Mouse (Mus musculus) hindbrain, postnatal 0 days (tissue): ENCODE measurements around the gene C1qtnf5. TPM values are rescaled to one million over a fixed set of nuclear protein-coding genes. Genes with fewer than 3 reads are reported as not detected.
A peak's percentile ranks its signal among the peaks of the same experiment; 100 is the strongest.

Experiments used
- ATAC-seq: fragments of 200-750 bp; cut with Nextera tagmentation; 2 replicates; pipeline ENCODE4 v1.8.0; 2017; ENCODE audit warnings: mild to moderate bottlenecking, moderate TSS enrichment, moderate library complexity
- DNase-seq: peaks from one replicate; pipeline ENCODE4 v3.0.0-alpha.2; 2015; ENCODE audit warnings: low spot score
- H3K27ac ChIP-seq: fragments of 300-500 bp; sonication (generic); 2 replicates; pipeline ENCODE4 v1.5.1; 2014; ENCODE audit warnings: mild to moderate bottlenecking
- H3K27me3 ChIP-seq: fragments of 300-500 bp; sonication (generic); 2 replicates; pipeline ENCODE4 v1.6.1; 2014; ENCODE audit warnings: low read length, mixed read lengths; ENCODE audit not compliant: insufficient read depth
- H3K36me3 ChIP-seq: fragments of 300-500 bp; sonication (generic); 2 replicates; pipeline ENCODE4 v1.6.1; 2014; ENCODE audit warnings: low read length, mixed read lengths; ENCODE audit not compliant: insufficient read depth
- H3K4me1 ChIP-seq: fragments of 300-500 bp; sonication (generic); 2 replicates; pipeline ENCODE4 v1.6.1; 2014; ENCODE audit warnings: antibody characterized with exemption, low read length, mixed read lengths; ENCODE audit not compliant: insufficient read depth
- H3K4me2 ChIP-seq: fragments of 300-500 bp; sonication (generic); 2 replicates; pipeline ENCODE4 v1.6.1; 2014; ENCODE audit warnings: low read depth, mild to moderate bottlenecking, low read length, moderate library complexity, mixed read lengths
- H3K4me3 ChIP-seq: fragments of 300-500 bp; sonication (generic); 2 replicates; pipeline ENCODE4 v1.5.1; 2014; ENCODE audit warnings: low read length
- H3K9ac ChIP-seq: fragments of 300-500 bp; sonication (generic); replicated peaks from 2 replicates; pipeline ENCODE4 v1.6.1; 2014; ENCODE audit warnings: mild to moderate bottlenecking, low read length, moderate library complexity, mixed read lengths
- H3K9me3 ChIP-seq: fragments of 300-500 bp; sonication (generic); 2 replicates; pipeline ENCODE4 v1.6.1; 2016; ENCODE audit warnings: low read length, mixed read lengths
- CTCF ChIP-seq: IDR thresholded peaks from 2 replicates; pipeline ENCODE4 v1.5.1; 2016; ENCODE audit warnings: antibody characterized with exemption, control low read depth, low read depth
- WGBS: fragments of 180-500 bp; shearing (Covaris S2); extraction: QIAGEN DNeasy Blood & Tissue Kit; methylation state at CpG from one replicate; pipeline ENCODE4 v1.1.7; 2014; 5-methylcytosine and 5-hydroxymethylcytosine counted together
- polyA plus RNA-seq: library from polyadenylated mRNA; unstranded; fragments of >200 nt; fragmentation: Nextera tagmentation; extraction: Ambion mirVana; gene quantifications from 2 replicates; pipeline ENCODE4 v1.2.1, GENCODE M21; 2015
- total RNA-seq: library from RNA; depleted of rRNA; stranded (reverse); fragments of >200 nt; gene quantifications from 2 replicates; pipeline ENCODE4 v1.2.3, GENCODE M21; 2014

The C1qtnf5 gene
- total and polyA plus RNA-seq, 2 experiments from 2014 or later, result 12.3 to 39.5 TPM

DNA sequence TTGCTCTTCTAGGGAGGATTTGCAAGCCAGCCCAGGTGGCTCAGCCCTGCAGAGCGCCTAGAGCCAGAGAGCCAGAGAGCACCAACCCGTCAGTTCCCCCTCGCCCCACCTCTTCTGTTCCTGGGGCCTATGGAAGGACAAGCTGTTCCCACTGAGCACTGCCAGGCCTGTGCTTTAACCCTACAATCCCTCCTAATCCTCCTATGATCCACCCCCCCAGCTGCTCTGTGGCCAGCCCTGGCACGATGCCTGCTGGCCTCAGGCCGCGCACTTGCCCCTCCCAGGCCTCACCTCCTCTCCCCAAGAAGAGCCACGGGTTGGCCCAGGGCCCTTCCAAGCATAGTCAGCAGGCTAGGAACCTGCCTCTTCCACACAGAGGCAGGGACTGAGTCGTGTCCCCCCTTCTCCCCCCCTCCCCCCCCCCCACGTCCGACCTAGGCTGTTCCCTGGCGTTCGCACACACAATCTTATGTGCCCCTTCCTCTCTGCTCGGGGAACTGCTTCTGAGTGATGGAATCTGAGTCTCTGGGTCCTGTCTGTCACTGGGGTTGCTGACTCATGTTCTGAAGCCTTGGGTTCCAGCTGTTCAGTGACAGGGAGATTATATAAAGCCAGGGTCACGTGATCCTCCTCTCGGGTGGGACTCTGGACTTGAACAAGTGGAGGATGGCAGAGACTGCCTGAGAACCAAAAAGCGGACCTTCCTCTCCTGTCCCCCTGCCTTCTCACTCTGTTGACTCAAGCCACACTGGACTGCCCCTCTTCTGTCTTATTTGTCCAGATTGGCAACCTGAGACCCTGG is 27.9 kb upstream of the C1qtnf5 start:
- H3K9me3 ChIP-seq, result no peaks in the 10 kb centered on the region
- no peak overlapping the region; the same call in 1 of the 2 replicates for H3K4me2 ChIP-seq
- no peaks in the 10 kb centered on the region for H3K36me3 ChIP-seq
- ATAC-seq, result peak; percentile 91
- H3K27me3 ChIP-seq, result peaks cover 7% of the 10 kb centered on the region; the same call in 1 of the 2 replicates
- WGBS, result 31% methylated on average over 15 of the region's 16 CpGs
- no peak overlapping the region for H3K4me3 ChIP-seq
- peaks cover 4% of the 10 kb centered on the region; the same call in 1 of the 2 replicates for H3K4me1 ChIP-seq
- no peak for TF ChIP-seq CTCF
- peak; percentile 85 for DNase-seq
- peak overlapping the region; percentile 46; the same call in 1 of the 2 replicates for H3K27ac ChIP-seq
- H3K9ac ChIP-seq, result no peak overlapping the region

DNA sequence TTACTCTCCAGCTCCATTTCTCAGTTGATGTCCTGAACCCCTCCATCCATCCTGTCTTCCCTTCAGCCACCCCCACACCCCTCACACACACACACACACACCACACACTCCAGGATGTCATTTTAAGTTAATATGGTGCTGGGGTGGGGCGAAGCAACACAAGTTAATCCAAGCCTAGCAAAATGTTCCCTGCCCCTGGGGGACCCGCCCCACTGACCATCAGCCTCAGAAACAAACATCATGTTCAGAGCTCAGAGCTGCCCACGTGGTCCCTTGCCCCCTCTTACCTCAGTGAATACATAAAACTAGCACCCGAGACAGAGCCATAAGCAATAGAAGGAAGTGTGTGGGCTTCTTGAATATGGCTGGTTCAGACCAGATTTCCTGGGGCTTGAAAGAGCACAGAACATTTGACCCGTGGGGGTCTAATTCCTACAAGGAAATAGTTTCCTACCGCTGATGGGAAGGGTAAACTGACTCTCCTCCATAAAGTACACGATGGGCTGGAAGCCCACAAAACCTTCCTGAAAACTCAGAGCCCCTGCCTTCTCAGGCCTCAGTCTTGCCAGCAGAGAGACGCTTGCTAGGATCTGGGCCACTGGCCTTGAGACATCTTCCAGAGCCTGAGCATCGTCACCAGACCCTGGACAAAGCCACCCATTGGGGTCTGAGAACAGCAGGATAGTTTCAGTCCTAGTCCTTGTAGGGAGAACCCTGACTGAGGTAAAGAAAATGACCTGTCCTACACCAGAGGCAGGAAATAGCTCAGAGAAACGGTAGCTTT is 26.9 kb upstream of the C1qtnf5 start:
- no peak overlapping the region for H3K4me3 ChIP-seq
- peaks cover 12% of the 10 kb centered on the region; the same call in 1 of the 2 replicates for H3K4me1 ChIP-seq
- ATAC-seq, result no peak
- no peak overlapping the region for H3K27ac ChIP-seq
- H3K9ac ChIP-seq, result no peak overlapping the region
- no peaks in the 10 kb centered on the region for H3K9me3 ChIP-seq
- no peak for DNase-seq
- H3K4me2 ChIP-seq, result no peak overlapping the region
- H3K36me3 ChIP-seq, result no peaks in the 10 kb centered on the region
- peaks cover 7% of the 10 kb centered on the region; the same call in 1 of the 2 replicates for H3K27me3 ChIP-seq
- TF ChIP-seq CTCF, result no peak
- WGBS, result 79% methylated on average over 10 of the region's 10 CpGs

- peaks cover 7% of the 10 kb centered on the region; the same call in 1 of the 2 replicates for H3K27me3 ChIP-seq
- H3K27ac ChIP-seq, result no peak overlapping the region
- 62% methylated on average over 5 of the region's 5 CpGs for WGBS
- peaks cover 14% of the 10 kb centered on the region for H3K4me1 ChIP-seq
- no peak for DNase-seq
- H3K36me3 ChIP-seq, result no peaks in the 10 kb centered on the region
- no peak overlapping the region for H3K4me2 ChIP-seq
- no peak overlapping the region for H3K4me3 ChIP-seq
- no peak for TF ChIP-seq CTCF
- H3K9ac ChIP-seq, result no peak overlapping the region
- no peak for ATAC-seq
- no peaks in the 10 kb centered on the region for H3K9me3 ChIP-seq
These were observed 26.1 kb upstream of the C1qtnf5 start for GRCm38 (mm10) chr9:44080953-44081352.

DNA sequence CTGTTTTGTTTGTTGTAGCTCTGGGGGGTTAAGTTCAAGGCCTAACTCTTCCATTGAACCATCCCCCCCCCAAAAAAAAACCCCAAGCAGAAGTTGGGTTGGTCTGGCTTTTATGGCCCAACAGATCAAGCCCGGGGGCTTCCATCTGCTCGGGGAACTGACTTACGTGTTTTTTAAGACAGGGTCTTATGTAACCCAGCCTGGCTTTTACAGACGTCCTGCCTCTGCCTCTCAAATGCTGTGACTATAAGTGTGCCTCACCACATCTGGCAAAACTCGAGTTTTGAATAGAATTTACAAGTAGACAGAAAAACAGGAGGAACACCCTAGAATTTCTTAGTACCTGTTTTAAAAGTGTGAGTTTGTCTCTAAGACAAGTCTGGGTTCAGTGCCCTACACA is 25.5 kb upstream of the C1qtnf5 start:
- H3K4me1 ChIP-seq, result peaks cover 14% of the 10 kb centered on the region
- H3K4me3 ChIP-seq, result no peak overlapping the region
- H3K4me2 ChIP-seq, result no peak overlapping the region
- H3K9me3 ChIP-seq, result no peaks in the 10 kb centered on the region
- H3K9ac ChIP-seq, result no peak overlapping the region
- 78% methylated on average over 5 of the region's 5 CpGs for WGBS
- no peak overlapping the region for H3K27ac ChIP-seq
- DNase-seq (no peak), ATAC-seq (no peak)
- peaks cover 7% of the 10 kb centered on the region; the same call in 1 of the 2 replicates for H3K27me3 ChIP-seq
- no peaks in the 10 kb centered on the region for H3K36me3 ChIP-seq
- no peak for TF ChIP-seq CTCF

DNA sequence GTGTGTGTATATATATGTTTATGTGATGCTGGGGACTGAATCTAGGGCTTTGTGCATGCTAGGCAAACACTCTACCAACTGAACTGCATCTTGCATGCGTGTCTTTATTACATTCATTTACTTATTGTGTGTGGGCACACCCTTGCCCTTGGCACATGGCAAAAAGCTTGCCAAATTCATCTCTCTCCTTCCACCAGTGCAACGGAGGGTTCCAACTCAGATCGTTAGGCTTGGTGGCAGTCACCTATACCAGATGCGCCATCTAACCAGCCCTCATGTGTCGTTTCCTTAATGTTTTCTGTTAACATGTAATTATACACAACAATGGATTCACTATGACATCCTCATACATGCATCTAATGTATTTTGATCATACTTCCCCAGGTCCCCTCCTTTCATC is 24.8 kb upstream of the C1qtnf5 start:
- ATAC-seq (no peak), DNase-seq (no peak)
- Histone ChIP-seq H3K9me3 (no peaks in the 10 kb centered on the region), H3K4me3 (no peak overlapping the region), H3K27ac (no peak overlapping the region), H3K9ac (no peak overlapping the region), H3K4me1 (peaks cover 14% of the 10 kb centered on the region), H3K27me3 (peaks cover 7% of the 10 kb centered on the region; the same call in 1 of the 2 replicates), H3K4me2 (no peak overlapping the region), H3K36me3 (no peaks in the 10 kb centered on the region)
- no peak for TF ChIP-seq CTCF
- 81% methylated on average over 5 of the region's 5 CpGs for WGBS

DNA sequence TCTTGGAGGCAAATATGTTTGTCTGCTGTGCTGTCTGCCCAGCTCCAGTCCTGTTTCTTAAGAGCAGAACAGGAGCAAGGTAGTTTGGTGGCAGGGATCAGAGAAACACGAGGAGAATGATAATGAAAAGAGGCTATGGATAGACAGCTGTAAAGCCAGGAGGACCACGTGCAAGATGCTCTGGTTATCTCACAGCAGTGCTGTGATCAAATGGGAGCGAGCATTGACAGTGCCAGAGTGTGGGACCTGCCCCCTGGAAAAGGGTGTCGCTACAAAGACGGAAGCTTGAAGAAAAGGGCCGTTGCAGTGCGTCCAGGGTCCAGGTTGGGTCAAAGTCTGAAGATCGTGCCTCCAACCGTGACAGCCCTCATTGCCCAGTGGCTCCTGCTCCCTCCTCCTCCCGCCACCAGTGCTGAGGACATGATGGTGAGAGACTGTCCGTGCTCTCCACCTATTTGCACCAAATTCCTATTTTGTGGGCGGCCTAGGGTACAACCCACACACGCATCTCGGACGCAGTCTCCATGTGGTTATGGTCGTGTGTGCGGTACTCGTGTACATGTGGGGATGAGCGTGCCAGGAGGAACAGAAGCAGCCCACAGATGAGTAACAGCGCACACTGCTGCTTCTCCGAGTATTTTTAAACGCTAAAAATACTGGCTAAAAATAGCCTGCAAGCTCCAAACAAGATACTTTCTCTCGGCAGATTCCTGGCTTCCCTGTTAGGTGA is 23.5 kb upstream of the C1qtnf5 start:
- no peak for TF ChIP-seq CTCF
- peaks cover 22% of the 10 kb centered on the region for H3K4me1 ChIP-seq
- no peaks in the 10 kb centered on the region for H3K36me3 ChIP-seq
- H3K4me3 ChIP-seq, result peak overlapping the region; percentile 57
- peaks cover 14% of the 10 kb centered on the region; the same call in 1 of the 2 replicates for H3K27me3 ChIP-seq
- 20% methylated on average over 23 of the region's 23 CpGs for WGBS
- ATAC-seq (no peak), DNase-seq (peak; percentile 33)
- peak overlapping the region; percentile 93 for H3K4me2 ChIP-seq
- H3K9me3 ChIP-seq, result no peaks in the 10 kb centered on the region
- H3K9ac ChIP-seq, result no peak overlapping the region; the same call in 1 of the 2 replicates
- H3K27ac ChIP-seq, result no peak overlapping the region
